15 mouse cellular contexts compared by ENCODE assay signal in genomic region chr11:74990501-74990900, GRCm38 (mm10).
DNase-seq lines count a peak whose midpoint lies in the region; TF ChIP-seq lines count a peak whose summit lies in the region.
"Had no signal": no experiment of that assay in that cellular context is flagged by ENCODE, and none has a peak within 500 bp of the region (broad histone marks: within the 10 kb centered on the region; RNA-seq: fewer than 3 reads in every experiment).

No protein-coding gene starts in this region.

- in situ Hi-C loops in CH12.LX (cut with MboI; ENCODE audit: low pct_ligation_motif_present, low pct_unique_long_range_greater_than_20kb, low sequenced_read_pairs) = loop anchor here (25.0 kb wide), 1 partner anchor 297 kb away; no protein-coding TSS in a partner anchor

- no peak overlapping the region for H3K4me3 ChIP-seq in heart, embryonic 10.5 days
- H3K4me3 ChIP-seq in CH12.LX (replicated peaks in 1 of 3; ENCODE audit: low read depth in 2 of 3, low read length in 2 of 3, poor library complexity in 1 of 3) = no peak overlapping the region
- H3K4me3 ChIP-seq: midbrain, embryonic 12.5 days had no signal

- no peak overlapping the region for H3K9ac ChIP-seq in CH12.LX (ENCODE audit: insufficient read depth, low read depth)
- H3K9ac ChIP-seq: lung, embryonic 14.5 days; midbrain, embryonic 12.5 days had no signal

- TF ChIP-seq POLR2A in CH12.LX (IDR thresholded peaks at IDR 0.05; ENCODE audit: low read depth, low read length) = no peak

- H3K4me2 ChIP-seq in CH12.LX (ENCODE audit: insufficient read depth, low read depth, poor library complexity, severe bottlenecking) = no peak overlapping the region
- H3K4me2 ChIP-seq: lung, embryonic 14.5 days; midbrain, embryonic 12.5 days had no signal

- peak; percentile 95 for DNase-seq in heart, adult 11 months
- no peak for DNase-seq in heart, embryonic 10.5 days (ENCODE audit: low spot score)
- no peak for DNase-seq in CH12.LX (ENCODE audit: extremely low read depth)
- peak; percentile 55 for DNase-seq in gastrocnemius, postnatal 25 days
- peak; percentile 38 for DNase-seq in lung, postnatal 14 days
- no peak for DNase-seq in spleen, adult 18-20 months
- no peak for DNase-seq in layer of hippocampus, postnatal 25 days (ENCODE audit: extremely low spot score in 1 of 2, low spot score in 1 of 2)
- DNase-seq in testis, postnatal 10 days (ENCODE audit: low spot score) = no peak
- DNase-seq: cerebellum, adult 18-20 months; kidney, adult 2 months; lung, embryonic 14.5 days; right cerebral cortex, postnatal 14 days; thymus, postnatal 4 days had no signal

- H3K79me2 ChIP-seq in CH12.LX (replicated peaks; ENCODE audit: control insufficient read depth, extremely low read depth, insufficient read depth, poor library complexity, severe bottlenecking) = no peaks in the 10 kb centered on the region

- 77% methylated on average over 5 of the region's 5 CpGs for WGBS in heart, embryonic 10.5 days

- TF ChIP-seq CTCF in CH12.LX (conservative IDR thresholded peaks at IDR 0.05 in 1 of 2, IDR thresholded peaks at IDR 0.05 in 1 of 2; ENCODE audit: low read depth in 2 of 2, low read length in 2 of 2) = no peak

- TF ChIP-seq EP300 in CH12.LX (IDR thresholded peaks at IDR 0.05; ENCODE audit: low read length) = no peak

- H3K27ac ChIP-seq in heart, embryonic 10.5 days = no peak overlapping the region
- H3K27ac ChIP-seq in CH12.LX (ENCODE audit: insufficient read depth, low read depth) = no peak overlapping the region
- H3K27ac ChIP-seq: midbrain, embryonic 12.5 days had no signal

- no peaks in the 10 kb centered on the region for H3K27me3 ChIP-seq in heart, embryonic 10.5 days (ENCODE audit: insufficient read depth, poor library complexity, severe bottlenecking)
- no peaks in the 10 kb centered on the region for H3K27me3 ChIP-seq in CH12.LX (replicated peaks)
- H3K27me3 ChIP-seq: midbrain, embryonic 12.5 days had no signal

- no peak for TF ChIP-seq RAD21 in CH12.LX (IDR thresholded peaks at IDR 0.05; ENCODE audit: low read depth, low read length)

- H3K9me3 ChIP-seq in heart, embryonic 10.5 days = no peaks in the 10 kb centered on the region
- no peaks in the 10 kb centered on the region for H3K9me3 ChIP-seq in CH12.LX (replicated peaks; ENCODE audit: low read length)
- H3K9me3 ChIP-seq: G1E; midbrain, embryonic 12.5 days had no signal

- H3K36me3 ChIP-seq in heart, embryonic 10.5 days = peaks cover 19% of the 10 kb centered on the region
- H3K36me3 ChIP-seq in CH12.LX (replicated peaks in 1 of 2; ENCODE audit: control insufficient read depth in 1 of 2, insufficient read depth in 1 of 2, low read length in 1 of 2) = peaks cover 8 to 34% of the 10 kb centered on the region in 2 experiments

- dilution Hi-C loops in CH12.LX (cut with MboI; ENCODE audit: extremely low pct_ligation_motif_present, extremely low pct_unique_long_range_greater_than_20kb, low sequenced_read_pairs) = no loop called here

- H3K4me1 ChIP-seq in heart, embryonic 10.5 days = peaks cover 24% of the 10 kb centered on the region; the same call in 1 of the 2 replicates
- peaks cover 20 to 65% of the 10 kb centered on the region in 2 experiments for H3K4me1 ChIP-seq in CH12.LX (ENCODE audit: control insufficient read depth in 1 of 2, insufficient read depth in 2 of 2)
- H3K4me1 ChIP-seq: midbrain, embryonic 12.5 days had no signal

TF ChIP-seq in CH12.LX, 34 proteins besides CTCF, POLR2A, EP300 and RAD21:
- TF ChIP-seq IRF4 (IDR thresholded peaks at IDR 0.05; ENCODE audit: low read depth, low read length) (peak; percentile 26; the same call in 1 of the 2 replicates), E2F4 (IDR thresholded peaks at IDR 0.05; ENCODE audit: insufficient replicate concordance, low read depth, low read length) (no peak)

Comparison
In these comparisons a context has a peak if more than half of its experiments do, and no peak if none do; other contexts are left out.
1. DNase-seq: peak in heart, adult 11 months (single experiment), gastrocnemius, postnatal 25 days (single experiment) and lung, postnatal 14 days (single experiment); none in heart, embryonic 10.5 days (single experiment), CH12.LX (single experiment), spleen, adult 18-20 months (0 of 2), layer of hippocampus, postnatal 25 days (0 of 2) and testis, postnatal 10 days (single experiment).